Mouse (Mus musculus) v-Abl transformed pro-B cells (cell line): ENCODE results near the gene Gm17604.

Experiments
- in situ Hi-C, 2 experiments: fragments of 400-800 bp; cut with MboI; formaldehyde crosslinking; loops; one replicate each; pipeline ENCODE4 v1.15.1; 2025; ENCODE audit not compliant: unreplicated experiment in 2 of 2

The Gm17604 gene

DNA sequence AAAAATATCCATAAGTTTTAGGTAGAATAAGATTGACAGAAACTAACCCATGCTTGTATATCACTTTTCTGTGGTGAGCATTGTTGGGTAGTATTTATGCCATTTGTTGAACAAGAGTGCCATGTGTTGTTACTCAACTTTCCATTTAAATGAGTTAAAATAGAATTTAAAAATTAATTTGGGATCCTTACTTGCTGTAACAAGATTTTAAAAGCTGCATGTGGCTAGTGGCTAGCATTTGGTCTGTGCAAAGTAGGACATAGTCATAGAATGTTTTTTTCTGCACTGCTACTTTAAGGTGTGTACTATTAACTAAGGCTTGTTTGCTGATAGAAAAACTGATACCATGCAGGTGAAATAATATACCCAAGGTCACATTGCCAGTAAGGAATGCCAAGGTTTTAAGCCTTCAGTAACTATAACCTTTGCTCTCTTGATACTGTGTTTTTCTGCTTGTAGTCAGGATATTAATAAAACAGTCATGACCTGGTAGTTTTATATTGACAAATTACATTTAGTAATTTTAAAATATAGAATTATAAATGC, at the start of gene Gm17604:
Gene Gm17604, minus strand, starts transcription at position 51 of the 546 bp plus-strand sequence.
- in situ Hi-C loops: no loop called here

GRCm38 (mm10) chrX:165049929-165050328, 45.3 kb upstream of the Gm17604 start:
- in situ Hi-C loops: no loop called here

GRCm38 (mm10) chrX:165003141-165003540, 1.5 kb downstream of the Gm17604 start:
- in situ Hi-C loops: no loop called here

- in situ Hi-C loops: no loop called here
Observed at GRCm38 (mm10) chrX:164980193-164980775, 24.3 kb downstream of the Gm17604 start, which contains the start of the genes Mospd2 and Fancb. Gene Mospd2, minus strand, starts transcription at chrX:164980375. Gene Fancb, plus strand, starts transcription at chrX:164980592.

DNA sequence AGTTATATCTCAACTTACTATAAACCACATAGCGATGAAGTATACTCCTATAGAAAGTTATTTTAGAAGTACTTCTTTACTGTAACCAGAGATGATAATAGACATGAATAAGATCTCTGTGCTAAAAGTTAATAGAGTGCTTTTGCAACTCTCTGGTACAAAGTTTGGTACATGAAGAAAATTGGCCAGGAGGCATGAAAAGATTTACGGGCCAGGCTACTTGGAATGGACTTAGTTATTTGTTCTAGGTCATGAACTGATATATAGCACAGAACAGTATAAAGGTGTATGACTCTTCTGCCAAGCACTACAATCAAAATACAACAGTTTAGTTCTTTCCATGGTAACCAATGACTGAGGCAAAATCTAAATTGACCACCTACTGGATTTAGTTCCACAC, 25.8 kb downstream of the Gm17604 start:
- in situ Hi-C loops: loop anchor here in 1 of 2 experiments (10.0 kb wide), 1 partner anchor 144 kb away; no protein-coding TSS in a partner anchor

DNA sequence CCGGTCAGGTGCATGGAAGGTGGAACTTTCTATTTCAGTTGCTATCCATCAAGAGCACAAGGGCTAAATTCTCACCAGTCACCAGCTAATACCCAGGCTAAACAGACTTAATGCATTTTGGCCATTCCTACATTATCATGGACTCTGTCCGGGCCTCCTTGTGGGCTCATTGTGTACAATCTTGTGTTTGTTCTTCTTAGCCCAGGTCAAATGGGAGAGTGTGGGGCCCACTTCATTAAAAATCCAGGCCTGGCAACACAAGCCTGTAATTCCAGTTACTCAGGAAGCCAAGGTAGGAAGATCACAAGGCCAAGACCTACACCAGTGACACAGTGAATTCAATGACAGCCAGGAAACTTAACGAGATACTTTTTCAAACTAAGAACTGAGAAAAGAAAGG, 33.4 kb downstream of the Gm17604 start:
- in situ Hi-C loops: loop anchor here in 1 of 2 experiments (10.0 kb wide), 1 partner anchor 136 kb away; no protein-coding TSS in a partner anchor

- in situ Hi-C loops: no loop called here
Observed at GRCm38 (mm10) chrX:164965750-164966448, 38.7 kb downstream of the Gm17604 start.
